Mouse (Mus musculus) liver, adult 2 months (tissue): ENCODE results near the gene Miga2.

Experiments
- CTCF ChIP-seq: fragments of 200-500 bp; IDR thresholded peaks from 2 replicates; pipeline ENCODE4 v1.5.1; 2011; ENCODE audit warnings: low read depth, low read length, control low read depth
- POLR2A ChIP-seq: fragments of 200-500 bp; IDR thresholded peaks from 2 replicates; pipeline ENCODE4 v1.6.1; 2011; ENCODE audit warnings: low read length, control low read depth; ENCODE audit not compliant: insufficient read depth; ENCODE audit errors: extremely low read depth

- TF ChIP-seq CTCF (no peak), POLR2A (no peak)
Measured at GRCm38 (mm10) chr2:30372726-30373125, 8.7 kb downstream of the Miga2 start.
